Mouse (Mus musculus) small intestine, adult 2 months (tissue): ENCODE measurements around the gene Sec16b.

ENCODE experiments used
- CTCF ChIP-seq: fragments of 200-500 bp; IDR thresholded peaks from 2 replicates; pipeline ENCODE4 v1.5.1; 2012; ENCODE audit warnings: low read depth, mild to moderate bottlenecking, control low read depth, inconsistent platforms, low read length, moderate library complexity, mixed read lengths; ENCODE audit not compliant: insufficient replicate concordance, insufficient read length; ENCODE audit errors: extremely low read depth
- POLR2A ChIP-seq: fragments of 200-500 bp; IDR thresholded peaks from 2 replicates; pipeline ENCODE4 v1.6.1; 2012; ENCODE audit warnings: low read depth, mild to moderate bottlenecking, control low read depth, inconsistent platforms, low read length, moderate library complexity

GRCm38 (mm10) chr1:157575316-157575715 is 68.8 kb downstream of the Sec16b start:
- TF ChIP-seq CTCF (no peak), POLR2A (no peak)
